Mouse (Mus musculus) hindbrain, embryonic 11.5 days (tissue): Measurements from ENCODE around the gene Rad23b. TPM values are rescaled to one million over a fixed set of nuclear protein-coding genes. Genes with fewer than 3 reads are reported as not detected.

Experiments
- ATAC-seq: fragments of 200-750 bp; cut with Nextera tagmentation; 2 replicates; pipeline ENCODE4 v1.8.0; 2017; ENCODE audit warnings: mild to moderate bottlenecking, moderate TSS enrichment, moderate library complexity; ENCODE audit not compliant: low FRiP score
- DNase-seq: peaks from one replicate; pipeline ENCODE4 v3.0.0-alpha.2; 2015; ENCODE audit warnings: low spot score
- H3K27ac ChIP-seq: fragments of 300-500 bp; sonication (generic); 2 replicates; pipeline ENCODE4 v1.5.1; 2014; ENCODE audit warnings: mild to moderate bottlenecking, low read depth, low read length
- H3K27me3 ChIP-seq: fragments of 300-500 bp; sonication (generic); 2 replicates; pipeline ENCODE4 v1.6.1; 2014; ENCODE audit warnings: mild to moderate bottlenecking, low read length, moderate library complexity, mixed read lengths; ENCODE audit not compliant: control insufficient read depth, insufficient read depth
- H3K36me3 ChIP-seq: fragments of 300-500 bp; sonication (generic); 2 replicates; pipeline ENCODE4 v1.6.1; 2014; ENCODE audit warnings: mild to moderate bottlenecking, low read length, moderate library complexity, mixed read lengths; ENCODE audit not compliant: control insufficient read depth, insufficient read depth
- H3K4me1 ChIP-seq: fragments of 300-500 bp; sonication (generic); replicated peaks from 2 replicates; pipeline ENCODE4 v1.6.1; 2014; ENCODE audit warnings: low read length, mixed read lengths; ENCODE audit not compliant: control insufficient read depth, insufficient read depth
- H3K4me2 ChIP-seq: fragments of 300-500 bp; sonication (generic); replicated peaks from 2 replicates; pipeline ENCODE4 v1.6.1; 2014; ENCODE audit warnings: mild to moderate bottlenecking, low read depth, low read length
- H3K4me3 ChIP-seq: fragments of 300-500 bp; sonication (generic); 2 replicates; pipeline ENCODE4 v1.5.1; 2014; ENCODE audit warnings: low read depth, low read length
- H3K9ac ChIP-seq: fragments of 300-500 bp; sonication (generic); 2 replicates; pipeline ENCODE4 v1.6.1; 2014; ENCODE audit warnings: low read depth, low read length
- H3K9me3 ChIP-seq: fragments of 300-500 bp; sonication (generic); 2 replicates; pipeline ENCODE4 v1.6.1; 2016; ENCODE audit warnings: low read length; ENCODE audit not compliant: control insufficient read depth
- WGBS: fragments of 180-500 bp; shearing (Covaris S2); extraction: QIAGEN DNeasy Blood & Tissue Kit; methylation state at CpG from one replicate; pipeline ENCODE4 v1.1.7; 2014; 5-methylcytosine and 5-hydroxymethylcytosine counted together
- polyA plus RNA-seq: library from polyadenylated mRNA; unstranded; fragments of >200 nt; fragmentation: Nextera tagmentation; extraction: Ambion mirVana; gene quantifications from 2 replicates; pipeline ENCODE4 v1.2.1, GENCODE M21; 2014

Gene Rad23b
- polyA plus RNA-seq, 1 experiment from 2014 or later, result 105 TPM

DNA sequence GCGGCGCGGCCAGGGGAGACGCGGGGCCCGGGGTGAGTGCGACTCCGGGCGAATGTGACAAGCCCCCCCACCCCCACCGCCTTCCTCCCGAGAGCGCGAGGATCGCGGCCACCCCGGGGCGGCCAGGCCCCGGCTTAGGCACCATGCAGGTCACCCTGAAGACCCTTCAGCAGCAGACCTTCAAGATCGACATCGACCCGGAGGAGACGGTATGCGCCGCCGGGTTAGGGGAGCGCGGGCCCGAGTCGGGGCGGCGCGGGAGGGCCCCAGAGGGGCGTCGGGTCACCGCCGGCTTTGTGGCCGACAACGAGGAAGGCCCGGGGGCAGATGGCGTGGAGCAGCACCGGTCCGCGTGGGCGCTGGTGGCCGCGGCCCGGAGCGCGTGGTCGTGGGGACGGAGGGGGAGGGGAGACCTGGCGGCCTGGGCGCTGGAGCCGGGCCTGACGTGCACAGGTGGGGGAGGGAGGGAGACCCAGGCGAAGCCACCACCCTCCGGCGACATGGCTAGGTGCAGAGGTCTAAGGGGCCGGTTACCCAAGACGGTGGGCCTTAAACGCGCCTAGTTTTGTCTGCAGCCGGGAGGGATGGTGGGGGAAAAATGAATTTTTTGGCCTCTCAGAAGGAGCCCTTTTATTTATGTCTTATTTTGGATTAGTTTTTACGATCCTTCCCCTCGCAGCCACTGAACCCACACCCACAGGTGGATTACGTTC, 532 bp downstream of the Rad23b start:
- peak overlapping the region; percentile 95 for H3K4me3 ChIP-seq

DNA sequence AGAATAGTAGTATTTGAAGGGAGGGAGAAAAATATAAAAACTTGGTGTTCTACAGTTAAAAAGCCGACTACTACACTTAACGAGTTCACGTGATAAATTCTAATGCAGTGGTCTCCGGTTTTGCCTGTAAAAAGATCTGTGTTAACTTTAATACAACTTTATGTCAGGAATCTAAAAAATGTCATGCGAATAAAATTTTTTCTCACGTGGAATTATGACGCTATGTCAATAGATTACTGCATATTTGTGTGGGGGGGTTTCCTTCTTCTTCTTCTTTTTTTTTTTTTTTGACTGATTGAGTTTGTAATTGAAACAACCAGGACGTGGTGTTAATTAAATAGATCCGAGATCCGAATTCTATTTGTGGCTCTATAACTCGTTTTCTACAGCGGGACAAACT, 1.2 kb downstream of the Rad23b start:
- Histone ChIP-seq H3K4me3 (peak overlapping the region; percentile 95), H3K4me2 (peak overlapping the region; percentile 40), H3K4me1 (no peaks in the 10 kb centered on the region), H3K9me3 (no peaks in the 10 kb centered on the region), H3K27me3 (no peaks in the 10 kb centered on the region), H3K36me3 (no peaks in the 10 kb centered on the region), H3K27ac (no peak overlapping the region), H3K9ac (peak overlapping the region; percentile 95)
- ATAC-seq, result no peak
- 18% methylated on average over 12 of the region's 12 CpGs for WGBS
- no peak for DNase-seq

More for the DNA sequence above, 532 bp downstream of the Rad23b start:
- Histone ChIP-seq H3K4me1 (no peaks in the 10 kb centered on the region), H3K9me3 (no peaks in the 10 kb centered on the region), H3K4me2 (peak overlapping the region; percentile 40), H3K27me3 (no peaks in the 10 kb centered on the region), H3K36me3 (no peaks in the 10 kb centered on the region), H3K9ac (peak overlapping the region; percentile 95), H3K27ac (peak overlapping the region; percentile 91)
- under 1% methylated on average over 50 of the region's 66 CpGs for WGBS
- peak; percentile 73 for DNase-seq
- ATAC-seq, result peak; percentile 75

DNA sequence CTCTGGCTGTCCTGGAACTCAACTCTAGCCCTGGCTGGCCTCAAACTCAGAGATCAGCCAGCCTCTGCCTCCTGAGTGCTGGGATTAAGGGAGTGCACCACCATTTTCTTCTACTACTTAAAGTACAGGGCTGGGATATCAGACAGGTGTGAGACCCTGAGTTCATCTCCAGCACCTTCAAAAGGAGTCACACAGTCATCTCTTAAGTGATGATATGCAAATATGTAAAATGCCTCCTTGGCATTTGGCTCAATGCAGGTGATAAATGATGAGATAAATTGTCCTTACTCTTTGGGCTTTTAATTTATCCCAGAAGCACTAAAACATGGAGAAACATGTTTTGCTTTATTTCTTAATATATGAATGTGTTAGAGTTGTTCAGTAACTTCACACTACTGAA, 2.0 kb downstream of the Rad23b start:
- no peak overlapping the region for H3K4me3 ChIP-seq
- H3K9me3 ChIP-seq, result no peaks in the 10 kb centered on the region
- no peaks in the 10 kb centered on the region for H3K36me3 ChIP-seq
- DNase-seq, result no peak
- H3K27me3 ChIP-seq, result no peaks in the 10 kb centered on the region
- H3K4me1 ChIP-seq, result no peaks in the 10 kb centered on the region
- no peak overlapping the region for H3K4me2 ChIP-seq
- no peak overlapping the region for H3K9ac ChIP-seq
- H3K27ac ChIP-seq, result no peak overlapping the region
- ATAC-seq, result no peak

DNA sequence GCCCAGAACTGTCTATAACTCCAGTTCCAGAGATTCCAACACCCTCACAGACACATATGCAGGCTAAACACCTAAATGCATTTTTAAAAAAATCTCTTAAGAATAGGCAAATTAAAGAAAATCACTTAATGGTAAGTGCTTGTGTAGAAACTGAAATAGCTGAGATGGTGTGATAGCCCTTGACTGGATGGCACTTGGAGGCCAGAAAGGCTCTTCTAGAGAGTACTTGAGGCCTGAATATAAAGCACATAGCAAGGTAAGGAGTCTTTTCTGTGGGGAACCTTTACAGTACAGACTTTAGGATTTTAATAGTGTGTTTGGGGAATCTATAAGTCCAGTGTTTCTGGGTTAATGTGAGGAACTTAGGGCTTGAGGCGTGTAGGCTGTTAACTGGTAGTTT, 4.2 kb downstream of the Rad23b start:
- DNase-seq, result no peak
- Histone ChIP-seq H3K27ac (no peak overlapping the region), H3K27me3 (no peaks in the 10 kb centered on the region), H3K9ac (no peak overlapping the region), H3K4me1 (no peaks in the 10 kb centered on the region), H3K4me2 (no peak overlapping the region), H3K4me3 (no peak overlapping the region), H3K9me3 (no peaks in the 10 kb centered on the region), H3K36me3 (no peaks in the 10 kb centered on the region)
- WGBS, result 91% methylated on average over 1 of the region's 1 CpGs
- no peak for ATAC-seq

DNA sequence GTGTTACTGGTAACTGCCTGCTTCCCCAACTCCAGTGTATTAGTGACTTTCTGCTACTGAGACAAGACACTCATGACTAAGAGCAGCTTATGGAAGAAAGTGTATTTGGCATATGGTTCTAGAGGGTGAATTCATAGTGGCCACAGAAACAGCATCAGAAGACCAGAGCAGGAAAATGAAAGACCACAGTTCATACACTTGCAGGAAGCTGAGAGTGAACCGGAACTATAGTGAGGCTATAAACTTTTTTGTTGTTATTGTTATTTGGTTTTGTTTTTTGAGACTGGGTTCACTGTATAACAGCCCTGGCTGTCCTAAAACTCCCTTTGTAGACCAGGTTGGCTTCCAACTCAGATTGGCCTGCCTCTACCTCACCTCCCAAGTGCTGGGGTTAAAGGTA, 6.0 kb downstream of the Rad23b start:
- no peak overlapping the region for H3K9ac ChIP-seq
- WGBS, result 97% methylated on average over 1 of the region's 1 CpGs
- H3K36me3 ChIP-seq, result no peaks in the 10 kb centered on the region
- H3K4me2 ChIP-seq, result no peak overlapping the region
- ATAC-seq (no peak), DNase-seq (no peak)
- no peak overlapping the region for H3K27ac ChIP-seq
- no peaks in the 10 kb centered on the region for H3K4me1 ChIP-seq
- no peaks in the 10 kb centered on the region for H3K27me3 ChIP-seq
- no peaks in the 10 kb centered on the region for H3K9me3 ChIP-seq
- H3K4me3 ChIP-seq, result no peak overlapping the region

DNA sequence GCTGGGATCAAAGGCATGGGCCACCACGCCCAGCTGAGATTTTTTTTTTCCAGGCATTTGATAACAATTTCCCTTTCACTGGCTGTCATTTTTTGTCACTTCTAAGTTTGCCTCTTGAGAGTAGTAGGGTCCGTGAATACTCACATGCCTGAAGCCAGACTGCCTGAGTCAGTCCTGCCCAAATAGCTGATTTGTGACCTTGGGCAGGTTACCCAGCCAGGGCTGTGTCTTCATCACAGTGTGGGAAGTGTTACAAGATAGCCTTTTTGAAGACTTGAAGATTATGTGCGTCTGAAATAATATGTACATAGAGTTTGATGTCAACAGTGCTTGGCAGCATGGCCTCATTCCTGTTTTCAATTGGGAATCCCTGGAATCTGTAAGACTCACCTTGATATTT, 6.9 kb downstream of the Rad23b start:
- no peaks in the 10 kb centered on the region for H3K4me1 ChIP-seq
- WGBS, result 94% methylated on average over 3 of the region's 3 CpGs
- no peak overlapping the region for H3K9ac ChIP-seq
- H3K27ac ChIP-seq, result no peak overlapping the region
- H3K36me3 ChIP-seq, result no peaks in the 10 kb centered on the region
- no peaks in the 10 kb centered on the region for H3K27me3 ChIP-seq
- ATAC-seq, result no peak
- no peak overlapping the region for H3K4me2 ChIP-seq
- no peaks in the 10 kb centered on the region for H3K9me3 ChIP-seq
- H3K4me3 ChIP-seq, result no peak overlapping the region
- no peak for DNase-seq

DNA sequence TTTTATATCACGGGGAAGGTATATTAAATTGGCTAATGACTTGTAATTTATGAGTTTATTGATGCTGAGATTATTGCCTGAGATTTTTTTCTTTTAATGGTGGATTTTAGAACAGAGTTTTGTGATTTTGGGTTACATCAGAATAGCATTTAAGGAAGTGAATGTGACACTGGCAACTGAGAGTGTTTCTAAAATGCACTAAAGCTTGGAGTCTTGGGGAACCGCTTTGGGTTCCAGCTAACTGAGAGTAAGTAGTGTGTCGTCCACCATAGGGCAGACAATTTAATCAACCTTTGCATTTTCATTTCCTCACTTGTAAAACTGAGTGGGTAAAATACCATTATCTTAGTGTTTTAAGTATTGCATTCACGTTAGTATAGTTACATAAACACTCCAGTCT, 14.0 kb downstream of the Rad23b start:
- WGBS, result 93% methylated on average over 4 of the region's 4 CpGs

DNA sequence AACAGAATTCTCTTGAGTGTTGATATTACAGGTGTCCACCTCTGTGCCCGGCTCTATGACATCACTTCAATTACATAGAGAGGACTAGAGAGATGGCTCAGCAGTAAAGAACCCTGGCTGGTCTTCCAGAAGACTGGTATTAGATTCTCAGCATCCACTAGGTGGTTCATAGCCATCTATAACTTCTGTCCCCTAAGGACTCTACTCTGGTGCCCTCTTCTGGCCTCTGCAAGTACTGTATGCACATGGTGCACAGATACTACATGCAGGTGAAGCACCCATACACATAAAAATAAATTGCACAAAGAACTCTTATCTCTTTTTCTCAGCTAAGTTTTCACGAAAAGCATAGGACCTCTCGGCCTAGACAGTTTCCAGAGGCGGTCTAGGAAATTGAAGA, 14.5 kb downstream of the Rad23b start:
- Histone ChIP-seq H3K4me2 (no peak overlapping the region), H3K27me3 (no peaks in the 10 kb centered on the region), H3K9ac (no peak overlapping the region), H3K4me1 (no peaks in the 10 kb centered on the region), H3K4me3 (no peak overlapping the region), H3K27ac (no peak overlapping the region), H3K9me3 (no peaks in the 10 kb centered on the region), H3K36me3 (no peaks in the 10 kb centered on the region)
- ATAC-seq (no peak), DNase-seq (peak; percentile 30)
- WGBS, result 97% methylated on average over 4 of the region's 4 CpGs

More for the DNA sequence above, 14.0 kb downstream of the Rad23b start:
- DNase-seq, result no peak
- Histone ChIP-seq H3K27me3 (no peaks in the 10 kb centered on the region), H3K4me3 (no peak overlapping the region), H3K36me3 (no peaks in the 10 kb centered on the region), H3K27ac (no peak overlapping the region), H3K4me1 (no peaks in the 10 kb centered on the region), H3K9me3 (no peaks in the 10 kb centered on the region), H3K9ac (no peak overlapping the region), H3K4me2 (no peak overlapping the region)
- ATAC-seq, result no peak

DNA sequence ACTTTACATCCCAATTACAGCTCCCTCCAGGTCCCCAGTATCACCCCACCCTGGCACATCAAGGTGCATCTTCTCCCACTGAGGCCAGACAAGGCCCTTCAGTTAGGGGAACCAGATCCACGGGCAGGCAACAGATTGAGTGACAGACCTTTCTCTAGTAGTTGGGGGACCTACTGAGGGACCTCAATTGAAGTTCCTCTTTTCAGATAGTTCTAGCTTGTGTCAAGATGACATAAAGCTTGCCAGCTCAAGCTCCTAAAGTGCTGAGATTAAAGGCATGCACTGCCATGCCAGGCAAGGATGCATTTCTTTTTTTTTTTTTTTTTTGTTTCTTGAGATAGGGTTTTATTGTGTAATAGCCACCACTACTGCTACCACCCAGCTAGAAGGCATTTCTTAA, 16.2 kb downstream of the Rad23b start:
- H3K4me2 ChIP-seq, result no peak overlapping the region
- H3K36me3 ChIP-seq, result no peaks in the 10 kb centered on the region; the same call in 1 of the 2 replicates
- no peaks in the 10 kb centered on the region for H3K27me3 ChIP-seq
- DNase-seq (no peak), ATAC-seq (no peak)
- H3K4me1 ChIP-seq, result no peaks in the 10 kb centered on the region
- H3K9me3 ChIP-seq, result no peaks in the 10 kb centered on the region
- H3K9ac ChIP-seq, result no peak overlapping the region
- H3K4me3 ChIP-seq, result no peak overlapping the region
- H3K27ac ChIP-seq, result no peak overlapping the region
- 72% methylated on average over 1 of the region's 1 CpGs for WGBS
